Mouse (Mus musculus) ES-Bruce4 (cell line): ENCODE measurements around the gene Fam50b.
A peak's percentile ranks its signal among the peaks of the same experiment; 100 is the strongest.

Experiments used
- CTCF ChIP-seq: IDR thresholded peaks from one replicate; pipeline ENCODE4 v1.8.1; 2011; ENCODE audit warnings: low read depth, low read length
- EP300 ChIP-seq: IDR thresholded peaks from 2 replicates; pipeline ENCODE4 v1.6.1; 2011; ENCODE audit warnings: low read depth, low read length; ENCODE audit not compliant: insufficient read depth
- POLR2A ChIP-seq: IDR thresholded peaks from one replicate; pipeline ENCODE4 v1.8.1; 2011; ENCODE audit warnings: low read length; ENCODE audit not compliant: insufficient read depth

DNA sequence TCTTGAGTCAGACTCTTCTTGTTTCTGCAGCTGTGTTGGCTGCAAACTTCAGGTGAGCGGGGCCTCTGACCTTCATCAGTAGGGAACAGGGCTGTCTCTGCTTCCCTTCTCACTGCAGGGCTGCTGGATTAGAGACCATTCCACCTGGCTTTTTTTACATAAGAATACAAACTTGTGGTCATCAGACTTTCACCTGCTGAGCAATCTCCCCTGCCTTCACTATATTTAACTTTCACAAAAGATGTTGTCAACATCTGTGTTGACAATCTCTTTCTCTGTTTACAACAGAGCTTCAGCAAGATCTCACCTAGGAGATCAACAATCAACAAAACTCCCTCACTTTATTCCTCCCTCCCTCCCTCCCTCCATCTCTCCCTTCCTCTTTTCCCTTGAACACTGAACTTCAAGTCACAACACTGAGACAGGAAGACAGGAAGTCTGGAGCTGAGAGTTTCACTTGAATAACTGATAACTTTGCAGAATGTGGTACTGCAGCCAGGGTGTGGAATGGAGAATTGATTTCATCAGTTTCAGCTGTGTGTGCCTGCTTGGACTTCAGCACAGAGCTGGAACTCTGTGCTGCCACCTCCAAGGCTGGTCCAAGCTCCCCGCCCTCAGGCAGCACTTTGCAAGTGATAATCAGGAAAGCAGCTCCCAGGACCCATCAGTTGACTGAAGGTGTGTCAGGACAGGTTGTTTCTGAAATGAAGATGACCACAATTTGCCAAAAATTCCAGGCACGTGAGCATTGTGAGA lies 7.3 kb downstream of the Fam50b start:
- no peak for TF ChIP-seq CTCF
- TF ChIP-seq POLR2A, result no peak
- TF ChIP-seq EP300, result peak; percentile 88
